Mouse (Mus musculus): ENCODE data around the gene Shpk. TPM values are rescaled to one million over a fixed set of nuclear protein-coding genes. Genes with fewer than 3 reads are reported as not detected.

The Shpk gene
- polyA plus RNA-seq, 2 experiments, result 1.5 to 2.0 TPM

- peak overlapping the region; percentile 35; the same call in 1 of the 2 replicates for H3K27ac ChIP-seq
- ATAC-seq (ENCODE audit: insufficient read depth), result no peak
- peaks cover 13 to 17% of the 10 kb centered on the region in 2 experiments for H3K4me1 ChIP-seq (replicated peaks; ENCODE audit: control insufficient read depth in 2 of 2, insufficient read depth in 2 of 2, low read length in 1 of 2)
- no peak for TF ChIP-seq EP300 (IDR thresholded peaks at IDR 0.05; ENCODE audit: low read depth)
- no peak for TF ChIP-seq CTCF (IDR thresholded peaks at IDR 0.05; ENCODE audit: low read depth)
- H3K9me3 ChIP-seq (ENCODE audit: control insufficient read depth, low read length), result no peaks in the 10 kb centered on the region
- H3K27me3 ChIP-seq (ENCODE audit: control insufficient read depth, insufficient read depth, low read length), result no peaks in the 10 kb centered on the region
- peak overlapping the region; percentile 93 for H3K4me2 ChIP-seq (ENCODE audit: low read depth)
- peak overlapping the region; percentile 89 to 95 for H3K4me3 ChIP-seq (ENCODE audit: insufficient read depth in 1 of 2, low read depth in 2 of 2, low read length in 2 of 2)
- H3K9ac ChIP-seq (replicated peaks), result peak overlapping the region; percentile 86
- DNase-seq (ENCODE audit: low read depth in 3 of 3, low spot score in 3 of 3), result peak in 1 of 3 experiments; percentile 33
- 34% methylated on average over 8 of the region's 8 CpGs for WGBS (ENCODE audit: insufficient replicate concordance)
- H3K36me3 ChIP-seq (replicated peaks; ENCODE audit: control insufficient read depth, insufficient read depth, low read depth), result peaks cover 2% of the 10 kb centered on the region; the same call in 1 of the 2 replicates
Observed at GRCm38 (mm10) chr11:73175612-73176011, 23.6 kb upstream of the Shpk start.

- WGBS (ENCODE audit: insufficient replicate concordance), result 0% methylated on average over 15 of the region's 15 CpGs
- H3K9ac ChIP-seq (replicated peaks), result peak overlapping the region; percentile 86
- no peaks in the 10 kb centered on the region for H3K27me3 ChIP-seq (ENCODE audit: control insufficient read depth, insufficient read depth, low read length)
- TF ChIP-seq EP300 (IDR thresholded peaks at IDR 0.05; ENCODE audit: low read depth), result no peak
- no peak for TF ChIP-seq CTCF (IDR thresholded peaks at IDR 0.05; ENCODE audit: low read depth)
- peak overlapping the region; percentile 89 to 95 for H3K4me3 ChIP-seq (ENCODE audit: insufficient read depth in 1 of 2, low read depth in 2 of 2, low read length in 2 of 2)
- peak overlapping the region; percentile 93 for H3K4me2 ChIP-seq (ENCODE audit: low read depth)
- H3K36me3 ChIP-seq (replicated peaks; ENCODE audit: control insufficient read depth, insufficient read depth, low read depth), result peaks cover 2% of the 10 kb centered on the region; the same call in 1 of the 2 replicates
- ATAC-seq (ENCODE audit: insufficient read depth) (no peak), DNase-seq (ENCODE audit: low read depth in 3 of 3, low spot score in 3 of 3) (no peak)
- peak overlapping the region; percentile 40 for H3K27ac ChIP-seq
- no peaks in the 10 kb centered on the region for H3K9me3 ChIP-seq (ENCODE audit: control insufficient read depth, low read length)
- peaks cover 13 to 17% of the 10 kb centered on the region in 2 experiments for H3K4me1 ChIP-seq (replicated peaks; ENCODE audit: control insufficient read depth in 2 of 2, insufficient read depth in 2 of 2, low read length in 1 of 2)
Observed at GRCm38 (mm10) chr11:73176186-73176585, 23.1 kb upstream of the Shpk start.

GRCm38 (mm10) chr11:73176608-73177508, 22.4 kb upstream of the Shpk start, which contains the start of the genes Emc6 and Tax1bp3:
Gene Emc6 (minus strand): TSS chr11:73177037.
Gene Tax1bp3 (plus strand): TSS chr11:73177083.
- Histone ChIP-seq H3K4me3 (ENCODE audit: insufficient read depth in 1 of 2, low read depth in 2 of 2, low read length in 2 of 2) (peak within 1 kb of the TSS; percentile 89 to 95), H3K4me2 (ENCODE audit: low read depth) (peak within 1 kb of the TSS; percentile 93), H3K27ac (peak within 1 kb of the TSS; percentile 40), H3K9me3 (ENCODE audit: control insufficient read depth, low read length) (no peaks in the 10 kb centered on the region), H3K4me1 (replicated peaks; ENCODE audit: control insufficient read depth in 2 of 2, insufficient read depth in 2 of 2, low read length in 1 of 2) (peaks cover 13 to 17% of the 10 kb centered on the region in 2 experiments), H3K27me3 (ENCODE audit: control insufficient read depth, insufficient read depth, low read length) (no peaks in the 10 kb centered on the region), H3K9ac (replicated peaks) (peak within 1 kb of the TSS; percentile 86), H3K36me3 (replicated peaks; ENCODE audit: control insufficient read depth, insufficient read depth, low read depth) (peaks cover 2% of the 10 kb centered on the region; the same call in 1 of the 2 replicates)
- WGBS (ENCODE audit: insufficient replicate concordance), result under 1% methylated on average over 81 of the region's 81 CpGs
- no peak for TF ChIP-seq EP300 (IDR thresholded peaks at IDR 0.05; ENCODE audit: low read depth)
- peak; percentile 18; the same call in 1 of the 2 replicates for TF ChIP-seq CTCF (IDR thresholded peaks at IDR 0.05; ENCODE audit: low read depth)
- ATAC-seq (ENCODE audit: insufficient read depth) (peak; percentile 97), DNase-seq (ENCODE audit: low read depth in 3 of 3, low spot score in 3 of 3) (peak; percentile 97 to 98 (median 97))

- no peaks in the 10 kb centered on the region for H3K9me3 ChIP-seq (ENCODE audit: control insufficient read depth, low read length)
- H3K27ac ChIP-seq, result peak overlapping the region; percentile 40
- H3K36me3 ChIP-seq (replicated peaks; ENCODE audit: control insufficient read depth, insufficient read depth, low read depth), result peaks cover 2% of the 10 kb centered on the region; the same call in 1 of the 2 replicates
- H3K27me3 ChIP-seq (ENCODE audit: control insufficient read depth, insufficient read depth, low read length), result no peaks in the 10 kb centered on the region
- TF ChIP-seq EP300 (IDR thresholded peaks at IDR 0.05; ENCODE audit: low read depth) (no peak), CTCF (IDR thresholded peaks at IDR 0.05; ENCODE audit: low read depth) (no peak)
- peak overlapping the region; percentile 74 for H3K9ac ChIP-seq (replicated peaks)
- DNase-seq (ENCODE audit: low read depth in 3 of 3, low spot score in 3 of 3), result no peak
- H3K4me1 ChIP-seq (replicated peaks; ENCODE audit: control insufficient read depth in 2 of 2, insufficient read depth in 2 of 2, low read length in 1 of 2), result peaks cover 13 to 17% of the 10 kb centered on the region in 2 experiments
- WGBS (ENCODE audit: insufficient replicate concordance), result under 1% methylated on average over 28 of the region's 28 CpGs
- peak; percentile 46 for ATAC-seq (ENCODE audit: insufficient read depth)
- H3K4me3 ChIP-seq (ENCODE audit: insufficient read depth in 1 of 2, low read depth in 2 of 2, low read length in 2 of 2), result peak overlapping the region; percentile 89 to 95
- peak overlapping the region; percentile 80 for H3K4me2 ChIP-seq (ENCODE audit: low read depth)
Observed at GRCm38 (mm10) chr11:73177509-73177875, 21.8 kb upstream of the Shpk start.

GRCm38 (mm10) chr11:73177895-73178294, 21.4 kb upstream of the Shpk start:
- peaks cover 13 to 17% of the 10 kb centered on the region in 2 experiments for H3K4me1 ChIP-seq (replicated peaks; ENCODE audit: control insufficient read depth in 2 of 2, insufficient read depth in 2 of 2, low read length in 1 of 2)
- peak overlapping the region; percentile 80 for H3K4me2 ChIP-seq (ENCODE audit: low read depth)
- ATAC-seq (ENCODE audit: insufficient read depth) (no peak), DNase-seq (ENCODE audit: low read depth in 3 of 3, low spot score in 3 of 3) (no peak)
- H3K9me3 ChIP-seq (ENCODE audit: control insufficient read depth, low read length), result no peaks in the 10 kb centered on the region
- H3K4me3 ChIP-seq (ENCODE audit: insufficient read depth in 1 of 2, low read depth in 2 of 2, low read length in 2 of 2), result peak overlapping the region; percentile 89 to 95
- H3K27ac ChIP-seq, result no peak overlapping the region
- TF ChIP-seq EP300 (IDR thresholded peaks at IDR 0.05; ENCODE audit: low read depth) (no peak), CTCF (IDR thresholded peaks at IDR 0.05; ENCODE audit: low read depth) (no peak)
- no peaks in the 10 kb centered on the region for H3K27me3 ChIP-seq (ENCODE audit: control insufficient read depth, insufficient read depth, low read length)
- H3K36me3 ChIP-seq (replicated peaks; ENCODE audit: control insufficient read depth, insufficient read depth, low read depth), result peaks cover 2% of the 10 kb centered on the region; the same call in 1 of the 2 replicates
- peak overlapping the region; percentile 74 for H3K9ac ChIP-seq (replicated peaks)
- 12% methylated on average over 2 of the region's 2 CpGs for WGBS (ENCODE audit: insufficient replicate concordance)

Measured in liver, embryonic 14.5 days (tissue).